Mouse (Mus musculus) ES-E14 (cell line): ENCODE measurements around the gene Flg.

Source experiments
- CHD2 ChIP-seq: IDR thresholded peaks from 2 replicates; pipeline ENCODE4 v1.6.1; 2014; ENCODE audit warnings: mild to moderate bottlenecking, low read depth, low read length, inconsistent platforms
- HCFC1 ChIP-seq: IDR thresholded peaks from 2 replicates; pipeline ENCODE4 v1.6.1; 2012; ENCODE audit warnings: low read length, inconsistent platforms, borderline replicate concordance; ENCODE audit not compliant: insufficient read depth
- MAFK ChIP-seq: IDR thresholded peaks from 2 replicates; pipeline ENCODE4 v1.6.1; 2014; ENCODE audit warnings: mild to moderate bottlenecking, low read depth, low read length, inconsistent platforms; ENCODE audit not compliant: insufficient read depth
- ZC3H11A ChIP-seq: IDR thresholded peaks from 2 replicates; pipeline ENCODE4 v1.6.1; 2012; ENCODE audit warnings: low read depth, mild to moderate bottlenecking, inconsistent platforms, low read length, borderline replicate concordance
- ZNF384 ChIP-seq: IDR thresholded peaks from 2 replicates; pipeline ENCODE4 v1.6.1; 2012; ENCODE audit warnings: low read depth, low read length, inconsistent platforms

GRCm38 (mm10) chr3:93311371-93311770 is 38.0 kb downstream of the Flg start:
- TF ChIP-seq ZNF384 (no peak), CHD2 (no peak), ZC3H11A (no peak), HCFC1 (no peak), MAFK (no peak)
